Mouse (Mus musculus): ENCODE results near the gene Prc1. TPM values are rescaled to one million over a fixed set of nuclear protein-coding genes. Genes with fewer than 3 reads are reported as not detected.

The Prc1 gene
- 38.3 and 48.2 TPM in 2 replicates for polyA plus RNA-seq (2015; fragmentation: Nextera tagmentation; extraction: Ambion mirVana)

GRCm38 (mm10) chr7:80294062-80294763 is at the start of gene Prc1:
Prc1 (plus strand) TSS chr7:80294450.
- peaks cover 16% of the 10 kb centered on the region for H3K4me1 ChIP-seq (replicated peaks)
- H3K9ac ChIP-seq: peak within 1 kb of the TSS; percentile 70
- WGBS: under 1% methylated on average over 52 of the region's 52 CpGs
- peaks cover 28% of the 10 kb centered on the region for H3K36me3 ChIP-seq
- H3K4me2 ChIP-seq: peak within 1 kb of the TSS; percentile 98
- H3K4me3 ChIP-seq: peak within 1 kb of the TSS; percentile 72
- H3K27ac ChIP-seq (replicated peaks): peak within 1 kb of the TSS; percentile 56; the same call in 1 of the 2 replicates
- H3K9me3 ChIP-seq: no peaks in the 10 kb centered on the region
- peak; percentile 99 for ATAC-seq (ENCODE audit: low read depth)
- no peaks in the 10 kb centered on the region for H3K27me3 ChIP-seq

DNA sequence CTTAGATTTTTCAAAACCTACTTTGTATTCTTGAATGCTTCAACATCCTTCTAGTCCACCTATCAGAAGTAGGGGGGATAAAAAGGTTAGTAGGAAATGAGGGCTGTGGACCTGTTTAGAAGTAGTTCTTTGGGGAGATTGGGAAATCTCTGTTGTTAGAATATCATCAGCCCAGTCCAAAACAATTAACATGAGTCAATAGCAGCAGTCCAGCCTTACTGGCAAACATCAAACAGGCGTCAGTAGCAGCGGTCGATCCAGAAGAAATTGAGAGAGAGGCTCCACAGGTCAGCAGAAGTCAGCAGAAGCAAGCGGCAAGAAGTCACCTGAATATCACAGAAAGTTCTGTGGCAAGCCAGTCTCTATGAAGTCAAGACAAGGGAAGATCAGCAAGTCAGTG is 49.4 kb upstream of the Prc1 start:
- H3K36me3 ChIP-seq: peaks cover 16% of the 10 kb centered on the region
- H3K4me2 ChIP-seq: no peak overlapping the region
- ATAC-seq (ENCODE audit: low read depth): no peak
- H3K4me3 ChIP-seq: no peak overlapping the region
- H3K9ac ChIP-seq: no peak overlapping the region
- H3K9me3 ChIP-seq: no peaks in the 10 kb centered on the region
- H3K27ac ChIP-seq (replicated peaks): no peak overlapping the region
- H3K27me3 ChIP-seq: no peaks in the 10 kb centered on the region
- H3K4me1 ChIP-seq (replicated peaks): peaks cover 5% of the 10 kb centered on the region; the same call in 1 of the 2 replicates
- 96% methylated on average over 4 of the region's 4 CpGs for WGBS

DNA sequence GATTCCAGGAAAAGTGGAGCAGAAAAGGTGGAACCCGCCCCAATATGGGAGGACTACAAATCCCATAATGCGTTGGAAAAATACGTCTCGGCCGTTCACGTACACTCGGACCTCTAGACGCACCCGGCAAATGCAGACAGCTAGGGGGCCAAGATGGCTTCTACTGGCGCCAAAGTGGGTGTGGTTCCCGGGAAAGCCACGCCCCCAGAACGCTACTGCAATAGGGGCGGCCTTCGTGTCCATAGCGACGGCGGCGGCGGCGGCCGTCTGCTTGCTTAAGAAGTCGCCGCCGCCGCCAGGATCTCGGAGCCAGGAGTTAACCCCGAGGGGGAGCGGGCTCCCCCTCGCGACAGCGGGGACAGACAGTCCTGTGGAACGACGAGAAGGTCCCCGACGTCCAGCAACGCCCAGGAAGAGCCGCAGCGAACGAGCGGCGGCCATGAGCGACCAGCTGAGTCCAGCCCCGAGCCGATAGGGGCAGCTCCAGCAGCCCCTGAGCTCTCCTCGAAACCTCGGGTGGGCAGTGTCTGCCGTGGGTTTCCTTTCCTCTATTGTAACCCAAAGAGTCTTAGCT is 48.0 kb upstream of the Prc1 start, which contains the start of gene Ttll13:
Ttll13 (plus strand) TSS at position 229 of the 574 bp plus-strand sequence.
- ATAC-seq (ENCODE audit: low read depth): peak; percentile 98
- peak within 1 kb of the TSS; percentile 65 for H3K9ac ChIP-seq
- under 1% methylated on average over 48 of the region's 48 CpGs for WGBS
- H3K4me2 ChIP-seq: peak within 1 kb of the TSS; percentile 57
- H3K36me3 ChIP-seq: peaks cover 2% of the 10 kb centered on the region; the same call in 1 of the 2 replicates
- peaks cover 5% of the 10 kb centered on the region; the same call in 1 of the 2 replicates for H3K4me1 ChIP-seq (replicated peaks)
- peak within 1 kb of the TSS; percentile 47 for H3K4me3 ChIP-seq
- H3K27me3 ChIP-seq: 0 out of 2 replicates have a peak, but pooled peaks cover 6% of the 10 kb centered on the region
- H3K9me3 ChIP-seq: no peaks in the 10 kb centered on the region
- H3K27ac ChIP-seq (replicated peaks): peak within 1 kb of the TSS; percentile 88

GRCm38 (mm10) chr7:80246859-80247258 is 47.4 kb upstream of the Prc1 start:
- no peaks in the 10 kb centered on the region for H3K36me3 ChIP-seq
- H3K4me3 ChIP-seq: peak overlapping the region; percentile 47
- no peaks in the 10 kb centered on the region for H3K9me3 ChIP-seq
- peak overlapping the region; percentile 65; the same call in 1 of the 2 replicates for H3K9ac ChIP-seq
- no peak for ATAC-seq (ENCODE audit: low read depth)
- H3K4me1 ChIP-seq (replicated peaks): peaks cover 5% of the 10 kb centered on the region; the same call in 1 of the 2 replicates
- 72% methylated on average over 7 of the region's 7 CpGs for WGBS
- peak overlapping the region; percentile 57 for H3K4me2 ChIP-seq
- H3K27me3 ChIP-seq: 0 out of 2 replicates have a peak, but pooled peaks cover 6% of the 10 kb centered on the region
- peak overlapping the region; percentile 88 for H3K27ac ChIP-seq (replicated peaks)

DNA sequence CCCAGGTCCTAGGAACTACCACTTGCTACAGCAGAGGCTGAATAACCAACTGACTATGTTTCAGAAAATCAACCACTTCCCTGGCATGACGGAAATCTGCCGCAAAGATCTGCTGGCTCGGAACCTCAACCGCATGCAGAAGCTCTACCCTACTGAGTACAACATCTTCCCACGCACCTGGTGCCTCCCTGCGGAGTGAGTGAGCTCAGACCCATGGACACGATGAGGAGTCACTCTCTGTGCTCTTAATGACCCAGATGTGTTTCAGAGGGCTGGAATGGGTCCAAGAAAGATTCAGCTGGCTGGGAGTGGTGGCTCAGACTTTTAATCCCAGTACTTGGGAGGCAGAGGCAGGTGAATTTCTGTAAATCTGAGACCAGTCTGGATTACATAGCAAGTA is 41.8 kb upstream of the Prc1 start:
- H3K4me3 ChIP-seq: no peak overlapping the region
- no peak for ATAC-seq (ENCODE audit: low read depth)
- no peak overlapping the region for H3K9ac ChIP-seq
- no peaks in the 10 kb centered on the region for H3K4me1 ChIP-seq (replicated peaks)
- no peaks in the 10 kb centered on the region for H3K9me3 ChIP-seq
- H3K36me3 ChIP-seq: no peaks in the 10 kb centered on the region
- WGBS: 73% methylated on average over 7 of the region's 7 CpGs
- no peak overlapping the region for H3K4me2 ChIP-seq
- peaks cover 29% of the 10 kb centered on the region for H3K27me3 ChIP-seq
- no peak overlapping the region for H3K27ac ChIP-seq (replicated peaks)

DNA sequence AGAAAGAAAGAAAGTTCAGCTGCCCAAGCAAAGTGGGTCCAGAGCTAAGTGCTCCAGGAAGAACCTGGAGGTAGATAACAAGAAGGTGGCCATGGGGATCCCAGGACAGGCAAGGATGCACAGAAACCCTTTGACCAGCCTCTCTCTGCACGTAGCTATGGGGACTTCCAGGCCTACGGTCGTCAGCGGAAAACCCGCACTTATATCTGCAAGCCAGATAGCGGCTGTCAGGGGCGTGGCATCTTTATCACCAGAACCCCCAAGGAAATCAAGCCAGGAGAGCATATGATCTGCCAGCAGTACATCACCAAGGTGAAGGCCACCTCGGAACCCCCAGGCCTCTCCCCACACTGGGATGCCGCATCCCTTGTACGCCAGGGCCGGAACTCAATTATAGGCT is 41.4 kb upstream of the Prc1 start:
- H3K27ac ChIP-seq (replicated peaks): no peak overlapping the region
- no peak overlapping the region for H3K4me2 ChIP-seq
- no peak for ATAC-seq (ENCODE audit: low read depth)
- no peaks in the 10 kb centered on the region for H3K4me1 ChIP-seq (replicated peaks)
- H3K36me3 ChIP-seq: no peaks in the 10 kb centered on the region
- H3K27me3 ChIP-seq: peaks cover 33% of the 10 kb centered on the region
- no peak overlapping the region for H3K9ac ChIP-seq
- H3K9me3 ChIP-seq: no peaks in the 10 kb centered on the region
- H3K4me3 ChIP-seq: no peak overlapping the region
- 88% methylated on average over 11 of the region's 11 CpGs for WGBS

DNA sequence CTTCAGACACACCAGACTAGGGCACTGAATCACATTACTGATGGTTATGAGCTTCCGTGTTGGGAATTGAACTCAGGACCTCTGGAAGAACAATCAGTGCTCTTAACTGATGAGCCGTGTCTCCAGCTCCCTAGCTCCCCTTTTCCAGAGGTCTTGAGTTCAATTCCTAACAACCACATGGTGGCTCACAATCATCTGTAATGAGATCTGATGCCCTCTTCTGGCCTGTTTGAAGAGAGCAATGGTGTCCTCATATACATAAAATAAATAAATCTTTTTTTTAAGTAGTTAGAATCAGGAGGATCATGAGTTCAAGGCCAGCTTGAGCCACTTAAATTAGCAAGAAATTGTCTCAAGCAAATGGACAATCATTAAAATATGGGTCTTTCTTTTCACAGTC is 38.3 kb upstream of the Prc1 start:
- Histone ChIP-seq H3K9me3 (no peaks in the 10 kb centered on the region), H3K4me3 (no peak overlapping the region), H3K27ac (replicated peaks) (no peak overlapping the region), H3K9ac (no peak overlapping the region), H3K27me3 (peaks cover 50% of the 10 kb centered on the region), H3K36me3 (no peaks in the 10 kb centered on the region), H3K4me2 (no peak overlapping the region), H3K4me1 (replicated peaks) (peaks cover 5% of the 10 kb centered on the region)
- no peak for ATAC-seq (ENCODE audit: low read depth)
- 80% methylated on average over 2 of the region's 2 CpGs for WGBS

DNA sequence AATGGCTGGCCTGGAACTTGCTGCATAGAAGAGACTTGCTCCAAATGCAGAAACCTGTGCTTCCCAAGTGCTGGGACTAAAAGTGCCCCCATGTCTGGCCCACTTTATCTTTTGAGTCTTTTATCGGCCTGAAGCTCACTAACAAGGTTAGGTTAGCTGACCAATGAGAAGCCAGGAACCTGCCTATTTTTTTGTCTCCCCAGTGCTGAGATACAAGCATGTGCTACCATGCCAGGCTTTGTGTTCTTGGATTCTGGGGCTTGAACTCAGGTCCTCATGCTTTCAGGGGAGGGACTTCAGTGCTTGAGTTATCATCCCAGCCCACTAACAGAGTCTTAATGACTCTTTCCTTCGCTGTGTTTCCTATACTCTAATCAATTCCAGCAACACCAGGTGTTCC is 36.5 kb upstream of the Prc1 start:
- no peak for ATAC-seq (ENCODE audit: low read depth)
- H3K4me2 ChIP-seq: no peak overlapping the region
- no peaks in the 10 kb centered on the region for H3K9me3 ChIP-seq
- WGBS: 64% methylated on average over 2 of the region's 2 CpGs
- peaks cover 50% of the 10 kb centered on the region for H3K27me3 ChIP-seq
- no peak overlapping the region for H3K4me3 ChIP-seq
- no peak overlapping the region for H3K9ac ChIP-seq
- peaks cover 15% of the 10 kb centered on the region for H3K4me1 ChIP-seq (replicated peaks)
- no peak overlapping the region for H3K27ac ChIP-seq (replicated peaks)
- H3K36me3 ChIP-seq: no peaks in the 10 kb centered on the region

DNA sequence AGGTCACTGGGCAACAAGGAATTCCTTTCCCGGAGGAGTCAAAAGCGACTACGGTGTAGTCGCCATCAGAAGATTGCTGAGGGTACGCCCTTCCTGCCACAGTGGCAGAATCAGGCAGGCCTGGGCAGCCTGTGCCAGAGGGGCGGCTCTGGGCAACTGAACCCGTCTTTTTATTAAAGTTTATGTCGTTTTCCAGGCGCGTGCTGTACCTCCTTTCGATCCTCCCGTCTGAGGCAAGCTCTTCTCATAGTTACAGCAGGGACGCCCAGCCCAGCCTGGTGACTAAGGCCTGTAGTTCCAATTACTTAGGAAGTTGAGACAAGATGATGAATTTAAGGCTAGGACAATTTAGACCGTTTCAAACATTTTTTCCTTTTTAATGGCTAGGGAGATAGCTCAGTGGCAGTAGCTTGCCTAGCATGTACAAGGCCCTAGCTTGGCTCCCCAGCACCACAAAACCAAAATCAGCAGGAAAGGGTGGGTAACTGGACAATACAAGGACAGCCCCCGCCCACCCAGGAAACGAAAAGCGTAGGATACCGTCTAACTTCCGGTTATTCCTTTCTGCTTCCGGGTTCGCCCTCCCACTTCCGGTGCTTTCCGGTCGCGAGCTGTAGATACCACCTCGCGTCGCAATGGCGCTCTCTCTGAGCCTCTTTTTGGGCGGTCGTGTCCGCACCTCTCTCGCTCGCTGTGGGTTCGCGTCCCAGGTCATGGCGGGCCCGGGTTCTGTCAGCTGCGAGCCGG is 33.5 kb upstream of the Prc1 start, which contains the start of gene Ngrn:
Ngrn (plus strand) TSS at position 591 of the 747 bp plus-strand sequence.
- ATAC-seq (ENCODE audit: low read depth): peak; percentile 88
- peak within 1 kb of the TSS; percentile 96 for H3K4me2 ChIP-seq
- H3K27ac ChIP-seq (replicated peaks): peak within 1 kb of the TSS; percentile 78
- 28% methylated on average over 40 of the region's 40 CpGs for WGBS
- peak within 1 kb of the TSS; percentile 90 for H3K9ac ChIP-seq
- peaks cover 21% of the 10 kb centered on the region for H3K36me3 ChIP-seq
- peak within 1 kb of the TSS; percentile 92 for H3K4me3 ChIP-seq
- peaks cover 20% of the 10 kb centered on the region for H3K4me1 ChIP-seq (replicated peaks)
- H3K9me3 ChIP-seq: no peaks in the 10 kb centered on the region
- H3K27me3 ChIP-seq: peaks cover 33% of the 10 kb centered on the region

GRCm38 (mm10) chr7:80261372-80261990 is 32.8 kb upstream of the Prc1 start:
- peak; percentile 69; the same call in 1 of the 2 replicates for ATAC-seq (ENCODE audit: low read depth)
- H3K4me3 ChIP-seq: peak overlapping the region; percentile 92
- peak overlapping the region; percentile 78 for H3K27ac ChIP-seq (replicated peaks)
- peaks cover 28% of the 10 kb centered on the region for H3K36me3 ChIP-seq
- no peaks in the 10 kb centered on the region for H3K9me3 ChIP-seq
- peak overlapping the region; percentile 96 for H3K4me2 ChIP-seq
- peaks cover 20% of the 10 kb centered on the region for H3K4me1 ChIP-seq (replicated peaks)
- H3K27me3 ChIP-seq: peaks cover 33% of the 10 kb centered on the region
- peak overlapping the region; percentile 90 for H3K9ac ChIP-seq
- WGBS: under 1% methylated on average over 32 of the region's 32 CpGs

- Histone ChIP-seq H3K4me1 (replicated peaks) (peaks cover 28% of the 10 kb centered on the region), H3K9ac (no peak overlapping the region), H3K4me2 (no peak overlapping the region), H3K4me3 (no peak overlapping the region), H3K36me3 (peaks cover 36% of the 10 kb centered on the region), H3K27ac (replicated peaks) (no peak overlapping the region), H3K9me3 (no peaks in the 10 kb centered on the region), H3K27me3 (peaks cover 6% of the 10 kb centered on the region)
- ATAC-seq (ENCODE audit: low read depth): no peak
- WGBS: 94% methylated on average over 12 of the region's 12 CpGs
Measured at GRCm38 (mm10) chr7:80264606-80265005, 29.6 kb upstream of the Prc1 start.

Data from neural tube, embryonic 13.5 days (tissue).